Mouse (Mus musculus): ENCODE results near the gene Camkmt.

GRCm38 (mm10) chr17:85291154-85291553, 200.8 kb downstream of the Camkmt start:
- TF ChIP-seq POLR2A (IDR thresholded peaks at IDR 0.05; ENCODE audit: low read depth, low read length), result no peak
- no peak for TF ChIP-seq CTCF (conservative IDR thresholded peaks at IDR 0.05; ENCODE audit: insufficient read depth, insufficient read length, low read depth, low read length)
